Mouse (Mus musculus): ENCODE results near the gene Hist1h2bm. TPM values are rescaled to one million over a fixed set of nuclear protein-coding genes. Genes with fewer than 3 reads are reported as not detected.
"Not testable (repeated sequence)": the region's sequence is repeated elsewhere in the genome, so short reads cannot be mapped to it uniquely, and the experiment has no call there.

Gene Hist1h2bm
- polyA plus RNA-seq, 1 experiment: 3.4 TPM

DNA sequence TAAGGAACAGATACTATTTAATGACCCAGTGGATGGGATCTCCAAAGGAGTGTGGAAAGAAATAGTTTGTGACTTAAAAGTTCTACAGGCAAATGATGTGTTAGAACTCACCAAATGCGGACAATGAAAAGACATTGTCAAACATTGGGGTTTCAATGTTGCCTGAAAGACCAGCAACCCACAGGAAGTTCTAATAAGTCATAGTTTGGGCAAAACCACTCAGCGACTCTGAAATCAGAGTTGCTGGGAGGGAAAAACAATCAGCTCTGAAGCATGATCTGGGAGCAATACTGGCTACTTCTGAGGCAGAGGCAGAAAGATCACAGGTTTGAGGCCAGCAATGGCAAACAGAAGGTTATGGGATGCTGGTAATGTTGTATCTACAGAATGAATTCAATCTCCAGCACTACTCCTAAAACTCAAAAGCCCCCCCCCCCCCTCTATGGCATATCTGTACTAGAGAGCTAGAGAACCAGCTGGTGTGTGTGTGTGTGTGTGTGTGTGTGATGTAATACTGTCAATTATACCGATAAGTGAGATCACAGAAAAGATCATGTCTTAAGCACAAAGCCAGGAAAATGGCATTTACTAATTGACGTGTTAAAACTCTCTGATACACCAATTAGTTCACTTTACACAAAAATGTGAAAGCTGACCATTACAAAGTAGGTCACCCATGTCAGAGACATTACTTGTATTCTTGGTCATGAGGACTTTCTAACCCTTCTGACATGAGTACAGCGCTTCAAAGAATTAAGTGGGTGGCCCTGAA is 27.7 kb downstream of the Hist1h2bm start:
- peak overlapping the region; percentile 31 for H3K4me3 ChIP-seq (ENCODE audit: insufficient read depth, poor library complexity, severe bottlenecking)
- peaks cover 9% of the 10 kb centered on the region for H3K79me3 ChIP-seq (ENCODE audit: low read depth)
- TF ChIP-seq CTCF (IDR thresholded peaks at IDR 0.05; ENCODE audit: control insufficient read depth, insufficient read depth, insufficient read length): no peak
- TF ChIP-seq MYOG (IDR thresholded peaks at IDR 0.05; ENCODE audit: control insufficient read depth, extremely low read depth, insufficient read length): no peak
- no peak for TF ChIP-seq CEBPB (IDR thresholded peaks at IDR 0.05; ENCODE audit: low read depth)
- no peak for TF ChIP-seq FOSL1 (IDR thresholded peaks at IDR 0.05; ENCODE audit: insufficient read depth, low read length, poor library complexity, severe bottlenecking)
- TF ChIP-seq MYOD1 (IDR thresholded peaks at IDR 0.05; ENCODE audit: control insufficient read depth, insufficient read length, low read depth): no peak
- TF ChIP-seq USF1 (IDR thresholded peaks at IDR 0.05; ENCODE audit: low read depth): no peak
- TF ChIP-seq MAX (IDR thresholded peaks at IDR 0.05): no peak
- H3K79me2 ChIP-seq (ENCODE audit: control insufficient read depth, insufficient read depth): peaks cover 28% of the 10 kb centered on the region
- no peaks in the 10 kb centered on the region for H3K27me3 ChIP-seq (ENCODE audit: control insufficient read depth, insufficient read depth, insufficient read length)
- peaks cover 3% of the 10 kb centered on the region for H3K36me3 ChIP-seq (ENCODE audit: control insufficient read depth, insufficient read depth)
- peak overlapping the region; percentile 82 for H3ac ChIP-seq (ENCODE audit: control insufficient read depth, insufficient read length, low read depth)

DNA sequence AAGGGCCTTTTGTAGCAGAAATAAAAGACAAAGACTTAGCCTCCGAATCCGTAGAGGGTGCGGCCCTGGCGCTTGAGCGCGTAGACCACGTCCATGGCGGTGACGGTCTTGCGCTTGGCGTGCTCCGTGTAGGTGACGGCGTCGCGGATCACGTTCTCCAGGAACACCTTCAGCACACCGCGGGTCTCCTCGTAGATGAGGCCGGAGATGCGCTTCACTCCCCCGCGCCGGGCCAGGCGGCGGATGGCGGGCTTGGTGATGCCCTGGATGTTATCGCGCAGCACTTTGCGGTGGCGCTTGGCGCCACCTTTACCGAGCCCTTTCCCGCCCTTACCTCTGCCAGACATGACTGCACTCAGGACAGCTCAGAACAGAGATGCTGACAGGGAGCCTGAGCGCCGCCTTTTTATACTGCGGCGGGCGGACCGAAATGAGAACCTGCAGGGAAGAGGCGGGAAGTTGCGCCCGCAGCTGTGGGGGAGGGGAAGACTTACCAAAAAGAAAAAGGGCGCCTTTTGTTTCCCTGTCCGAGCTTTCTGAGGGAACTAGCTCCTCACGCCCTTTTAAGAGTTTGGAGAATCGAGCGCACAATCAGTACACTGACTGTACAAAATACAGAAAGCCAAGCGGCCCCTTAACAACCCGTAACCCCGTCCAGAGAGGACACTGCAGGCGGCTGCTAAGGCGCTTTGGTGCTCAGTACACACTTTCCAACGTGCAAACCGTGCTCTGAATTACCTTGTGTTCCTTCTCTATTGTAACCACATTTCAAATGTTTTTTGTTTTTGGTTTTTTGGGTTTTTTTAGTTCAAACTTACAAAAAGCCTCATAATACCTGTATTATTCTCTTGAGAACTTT is 28.5 kb downstream of the Hist1h2bm start, which contains the start of gene Hist1h4k:
Gene Hist1h4k (minus strand): TSS at position 347 of the 859 bp plus-strand sequence.
- not testable (repeated sequence) for H3K36me3 ChIP-seq (ENCODE audit: control insufficient read depth, insufficient read depth); H3K79me3 ChIP-seq (ENCODE audit: low read depth); H3K27me3 ChIP-seq (ENCODE audit: control insufficient read depth, insufficient read depth, insufficient read length)
- peak; percentile 18 for TF ChIP-seq CEBPB (IDR thresholded peaks at IDR 0.05; ENCODE audit: low read depth)
- Histone ChIP-seq H3K79me2 (ENCODE audit: control insufficient read depth, insufficient read depth) (peaks cover 28% of the 10 kb centered on the region), H3K4me3 (ENCODE audit: insufficient read depth, poor library complexity, severe bottlenecking) (peak within 1 kb of the TSS; percentile 31), H3ac (ENCODE audit: control insufficient read depth, insufficient read length, low read depth) (peak within 1 kb of the TSS; percentile 82)

DNA sequence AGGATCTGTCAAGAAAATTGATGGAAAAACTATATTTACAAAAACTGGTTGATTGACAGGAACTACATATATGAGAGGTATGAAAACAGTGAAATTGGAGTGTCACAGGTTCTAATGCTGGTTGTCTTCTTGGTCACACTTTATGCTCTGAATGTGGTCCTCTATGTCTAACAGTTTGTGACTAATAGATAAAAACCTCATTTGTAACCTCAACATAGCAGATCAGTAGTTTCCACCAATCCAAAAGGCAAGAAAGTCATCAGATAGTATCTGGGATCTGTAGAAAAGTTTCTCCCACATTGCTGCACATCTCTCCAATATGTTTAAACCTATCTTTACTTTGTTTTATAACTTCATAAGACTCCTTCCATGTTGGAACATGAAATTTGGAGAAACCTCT is 29.6 kb downstream of the Hist1h2bm start:
- Histone ChIP-seq H3K4me3 (ENCODE audit: insufficient read depth, poor library complexity, severe bottlenecking) (no peak overlapping the region), H3K79me2 (ENCODE audit: control insufficient read depth, insufficient read depth) (peaks cover 28% of the 10 kb centered on the region), H3K27me3 (ENCODE audit: control insufficient read depth, insufficient read depth, insufficient read length) (no peaks in the 10 kb centered on the region), H3K79me3 (ENCODE audit: low read depth) (peaks cover 9% of the 10 kb centered on the region), H3K36me3 (ENCODE audit: control insufficient read depth, insufficient read depth) (peaks cover 3% of the 10 kb centered on the region), H3ac (ENCODE audit: control insufficient read depth, insufficient read length, low read depth) (no peak overlapping the region)
- TF ChIP-seq MYOG (IDR thresholded peaks at IDR 0.05; ENCODE audit: control insufficient read depth, extremely low read depth, insufficient read length) (no peak), MYOD1 (IDR thresholded peaks at IDR 0.05; ENCODE audit: control insufficient read depth, insufficient read length, low read depth) (no peak), MAX (IDR thresholded peaks at IDR 0.05) (no peak), CTCF (IDR thresholded peaks at IDR 0.05; ENCODE audit: control insufficient read depth, insufficient read depth, insufficient read length) (no peak), CEBPB (IDR thresholded peaks at IDR 0.05; ENCODE audit: low read depth) (no peak), FOSL1 (IDR thresholded peaks at IDR 0.05; ENCODE audit: insufficient read depth, low read length, poor library complexity, severe bottlenecking) (no peak), USF1 (IDR thresholded peaks at IDR 0.05; ENCODE audit: low read depth) (no peak)

DNA sequence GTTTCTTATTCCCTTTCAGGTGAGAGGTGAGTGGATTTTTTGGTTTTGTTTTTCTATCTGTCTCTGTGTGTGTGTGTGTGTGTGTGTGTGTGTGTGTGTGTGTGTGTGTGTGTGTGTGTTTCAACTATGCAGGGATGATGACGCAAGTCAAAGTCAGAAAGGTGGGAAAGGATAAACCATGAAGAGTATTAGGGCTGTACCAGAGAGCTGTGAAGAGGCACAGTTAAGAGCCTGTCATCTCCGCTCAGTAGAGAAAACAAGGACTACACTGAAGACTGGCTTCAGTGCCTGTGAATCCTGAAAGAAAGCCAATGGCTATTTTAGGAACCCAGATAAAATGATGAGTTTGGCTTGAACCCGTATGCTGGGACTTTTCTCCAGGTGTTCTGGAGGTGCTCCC is 30.0 kb downstream of the Hist1h2bm start:
- Histone ChIP-seq H3K79me3 (ENCODE audit: low read depth) (peaks cover 9% of the 10 kb centered on the region), H3K4me3 (ENCODE audit: insufficient read depth, poor library complexity, severe bottlenecking) (no peak overlapping the region), H3ac (ENCODE audit: control insufficient read depth, insufficient read length, low read depth) (no peak overlapping the region), H3K27me3 (ENCODE audit: control insufficient read depth, insufficient read depth, insufficient read length) (no peaks in the 10 kb centered on the region), H3K36me3 (ENCODE audit: control insufficient read depth, insufficient read depth) (peaks cover 3% of the 10 kb centered on the region), H3K79me2 (ENCODE audit: control insufficient read depth, insufficient read depth) (peaks cover 28% of the 10 kb centered on the region)
- TF ChIP-seq MYOD1 (IDR thresholded peaks at IDR 0.05; ENCODE audit: control insufficient read depth, insufficient read length, low read depth): no peak
- peak; percentile 33 for TF ChIP-seq CEBPB (IDR thresholded peaks at IDR 0.05; ENCODE audit: low read depth)

DNA sequence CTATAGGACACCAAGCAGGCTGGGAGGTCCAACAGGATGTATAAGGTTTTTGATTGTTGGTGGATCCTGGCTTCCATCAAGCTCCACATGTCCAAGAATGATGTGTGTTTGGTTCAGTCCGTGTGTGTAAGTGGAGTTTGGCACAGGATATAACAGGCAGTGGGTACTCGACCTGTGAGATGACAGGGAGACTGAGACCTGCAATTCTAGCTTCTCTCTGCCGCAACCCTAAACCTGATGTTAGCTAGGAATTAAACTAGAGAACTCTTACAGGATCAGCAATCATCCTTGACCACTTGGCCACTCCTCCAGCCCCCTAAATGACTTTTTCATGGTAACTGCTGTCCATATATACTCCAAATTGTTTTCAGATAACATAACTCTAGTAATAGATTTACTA is 30.5 kb downstream of the Hist1h2bm start:
- Histone ChIP-seq H3K27me3 (ENCODE audit: control insufficient read depth, insufficient read depth, insufficient read length) (no peaks in the 10 kb centered on the region), H3K36me3 (ENCODE audit: control insufficient read depth, insufficient read depth) (peaks cover 2% of the 10 kb centered on the region), H3K79me3 (ENCODE audit: low read depth) (peaks cover 9% of the 10 kb centered on the region), H3ac (ENCODE audit: control insufficient read depth, insufficient read length, low read depth) (peak overlapping the region; percentile 8), H3K4me3 (ENCODE audit: insufficient read depth, poor library complexity, severe bottlenecking) (no peak overlapping the region), H3K79me2 (ENCODE audit: control insufficient read depth, insufficient read depth) (peaks cover 23% of the 10 kb centered on the region)
- TF ChIP-seq FOSL1 (IDR thresholded peaks at IDR 0.05; ENCODE audit: insufficient read depth, low read length, poor library complexity, severe bottlenecking) (no peak), USF1 (IDR thresholded peaks at IDR 0.05; ENCODE audit: low read depth) (no peak), CEBPB (IDR thresholded peaks at IDR 0.05; ENCODE audit: low read depth) (no peak), MYOG (IDR thresholded peaks at IDR 0.05; ENCODE audit: control insufficient read depth, extremely low read depth, insufficient read length) (no peak), CTCF (IDR thresholded peaks at IDR 0.05; ENCODE audit: control insufficient read depth, insufficient read depth, insufficient read length) (no peak), MAX (IDR thresholded peaks at IDR 0.05) (no peak), MYOD1 (IDR thresholded peaks at IDR 0.05; ENCODE audit: control insufficient read depth, insufficient read length, low read depth) (no peak)
